Mouse (Mus musculus) stomach, postnatal 0 days (tissue): ENCODE measurements around the gene Cipc.

Experiments used
- CTCF ChIP-seq: IDR thresholded peaks from 2 replicates; pipeline ENCODE4 v1.5.1; 2016; ENCODE audit warnings: antibody characterized with exemption, low read depth, mild to moderate bottlenecking, moderate library complexity
- EP300 ChIP-seq: optimal IDR thresholded peaks from 2 replicates; pipeline ENCODE3; 2016; ENCODE audit warnings: antibody characterized with exemption

- TF ChIP-seq EP300 (no peak), CTCF (no peak)
Observed at GRCm38 (mm10) chr12:86948627-86949026, 1.8 kb downstream of the Cipc start.
